Mouse (Mus musculus): ENCODE results near the gene Pxt1. TPM values are rescaled to one million over a fixed set of nuclear protein-coding genes. Genes with fewer than 3 reads are reported as not detected.

Gene Pxt1
- total RNA-seq, 2 experiments from 2014 or later, result not detected

- peak in 1 of 2 experiments; percentile 27 for DNase-seq
- intact Hi-C loops (cut with DNase I), result no loop called here
These were observed 22.6 kb downstream of the Pxt1 start for GRCm38 (mm10) chr17:28921086-28921485.

DNA sequence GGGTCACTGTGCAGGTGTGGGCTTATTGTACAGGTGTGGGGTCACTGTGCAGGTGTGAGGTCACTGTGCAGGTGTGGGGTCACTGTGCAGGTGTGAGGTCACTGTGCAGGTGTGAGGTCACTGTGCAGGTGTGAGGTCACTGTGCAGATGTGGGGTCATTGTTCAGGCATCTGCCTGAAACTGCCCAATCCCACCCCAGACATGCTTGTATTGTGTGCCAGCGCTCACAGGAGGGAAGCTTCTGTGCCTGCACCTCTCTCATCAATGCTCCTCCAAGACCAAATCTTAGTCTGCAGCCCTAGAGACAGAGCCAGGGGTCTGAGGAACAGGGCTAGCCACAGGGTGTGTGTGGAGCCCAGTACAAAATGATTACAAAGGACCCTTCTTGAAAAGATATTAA, 27.1 kb downstream of the Pxt1 start:
- no peak for DNase-seq
- intact Hi-C loops (cut with DNase I), result no loop called here

- DNase-seq, result no peak
- intact Hi-C loops (cut with DNase I), result no loop called here
These were observed 28.5 kb downstream of the Pxt1 start, which contains the start of gene 4930539E08Rik for GRCm38 (mm10) chr17:28915060-28915628. Gene 4930539E08Rik (minus strand): TSS chr17:28915324.

GRCm38 (mm10) chr17:28913940-28914339, 29.7 kb downstream of the Pxt1 start:
- intact Hi-C loops (cut with DNase I), result no loop called here

GRCm38 (mm10) chr17:28913200-28913599, 30.4 kb downstream of the Pxt1 start:
- DNase-seq, result peak; percentile 57 to 61
- intact Hi-C loops (cut with DNase I), result no loop called here

More at GRCm38 (mm10) chr17:28913940-28914339, 29.7 kb downstream of the Pxt1 start:
- DNase-seq, result no peak

- no peak for DNase-seq
- intact Hi-C loops (cut with DNase I), result no loop called here
These were observed 33.5 kb downstream of the Pxt1 start for GRCm38 (mm10) chr17:28910139-28910538.

DNA sequence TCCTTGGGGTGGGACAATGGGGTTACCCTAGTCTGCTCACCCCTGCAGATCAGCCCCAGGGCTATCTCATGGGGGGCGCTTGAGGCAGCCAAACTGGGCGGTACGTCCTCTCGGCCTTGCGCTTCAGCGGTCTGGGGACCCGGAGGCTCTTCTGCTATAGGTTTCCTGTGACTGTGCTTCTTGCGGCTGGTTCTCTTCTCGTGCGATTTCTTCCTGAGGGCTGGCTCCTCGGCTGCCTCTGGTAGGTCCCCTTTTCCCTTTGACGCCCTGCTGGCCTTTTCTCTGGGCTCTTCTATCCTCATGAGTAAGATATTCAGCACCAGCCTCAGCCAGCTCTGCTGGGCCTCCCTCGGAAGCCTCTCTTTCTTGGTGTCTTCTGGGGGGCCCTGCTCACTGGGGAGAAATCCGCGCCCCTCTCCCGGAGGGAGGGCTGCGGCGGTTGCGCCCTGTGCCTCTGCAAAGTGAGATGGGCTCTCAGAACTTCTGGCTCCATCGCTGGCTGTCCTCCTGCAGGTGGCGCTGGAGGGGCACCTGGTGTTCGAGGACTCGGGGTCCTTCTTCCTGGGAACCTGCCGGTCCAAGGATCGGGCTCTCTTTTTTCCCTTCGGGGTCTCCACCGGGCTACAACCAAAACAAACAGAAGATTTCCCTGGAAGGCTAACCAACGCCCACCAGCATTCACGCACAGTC, 34.2 kb downstream of the Pxt1 start:
- intact Hi-C loops (cut with DNase I), result no loop called here
- peak; percentile 59 to 75 for DNase-seq

DNA sequence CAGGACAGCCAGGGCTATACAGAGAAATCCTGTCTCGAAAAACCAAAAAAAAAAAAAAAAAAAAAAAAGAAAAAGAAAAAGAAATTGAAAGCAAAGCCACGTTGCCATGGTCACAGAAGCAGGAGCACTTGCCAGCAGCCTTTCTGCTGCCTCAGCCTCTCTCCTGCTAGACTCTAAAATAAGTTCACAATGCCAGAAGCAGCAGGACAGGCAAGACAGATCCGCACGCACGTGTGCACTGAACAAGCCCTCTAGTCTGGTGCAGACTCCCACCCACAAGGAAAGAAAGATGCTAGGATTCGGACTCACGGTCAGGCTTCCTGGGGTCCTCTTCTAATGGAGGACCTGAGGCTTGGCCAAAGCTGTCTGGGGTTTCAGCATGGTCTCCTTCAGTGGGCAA, 35.7 kb downstream of the Pxt1 start:
- no peak for DNase-seq
- intact Hi-C loops (cut with DNase I), result no loop called here

- DNase-seq, result no peak
- intact Hi-C loops (cut with DNase I), result loop anchor here (2.0 kb wide), 1 partner anchor 21 kb away; no protein-coding TSS in a partner anchor
These were observed 38.2 kb downstream of the Pxt1 start for GRCm38 (mm10) chr17:28905377-28905916.

DNA sequence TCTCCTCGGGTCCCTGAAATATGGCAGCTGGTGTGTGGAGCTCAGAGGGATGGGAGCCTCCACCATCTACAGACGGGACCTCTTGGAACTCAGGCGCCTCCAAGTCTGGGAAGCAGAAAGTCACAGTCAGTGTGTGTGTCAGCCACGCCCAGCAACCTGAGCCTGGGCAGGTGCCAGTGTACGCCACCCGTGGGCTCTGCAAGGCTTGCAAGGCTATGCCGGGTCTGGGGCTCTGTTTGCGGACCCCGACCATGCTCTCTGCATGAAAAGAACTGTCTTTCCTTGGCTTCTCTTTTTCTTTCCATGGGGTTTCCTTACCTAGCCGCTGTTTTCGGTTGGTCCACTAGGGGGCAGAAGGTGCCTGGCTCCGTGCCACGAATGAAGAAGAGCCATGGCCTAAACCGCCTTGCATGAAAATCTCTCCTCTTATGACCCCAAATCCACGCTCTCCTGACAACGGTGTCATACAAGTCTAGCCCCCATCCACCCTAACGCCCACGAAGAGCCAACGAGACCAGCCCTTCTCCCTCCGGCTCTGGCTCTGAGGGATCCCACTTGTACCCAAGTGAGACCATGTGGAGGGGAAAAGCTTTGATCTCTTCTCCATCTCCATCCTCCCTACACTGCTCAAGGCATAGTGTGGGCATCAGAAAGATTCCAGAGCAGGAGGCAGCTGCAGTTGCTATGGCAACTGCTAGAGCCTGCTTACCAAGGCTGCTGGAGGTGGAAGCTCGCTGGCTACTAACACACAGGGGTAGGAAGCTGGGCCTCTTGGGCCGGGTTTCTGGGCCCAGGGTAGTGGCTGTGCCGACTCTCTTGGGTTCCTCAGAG, 38.9 kb downstream of the Pxt1 start:
- DNase-seq, result peak; percentile 65 to 86
- intact Hi-C loops (cut with DNase I), result loop anchor here (2.0 kb wide), 1 partner anchor 22 kb away; no protein-coding TSS in a partner anchor

DNA sequence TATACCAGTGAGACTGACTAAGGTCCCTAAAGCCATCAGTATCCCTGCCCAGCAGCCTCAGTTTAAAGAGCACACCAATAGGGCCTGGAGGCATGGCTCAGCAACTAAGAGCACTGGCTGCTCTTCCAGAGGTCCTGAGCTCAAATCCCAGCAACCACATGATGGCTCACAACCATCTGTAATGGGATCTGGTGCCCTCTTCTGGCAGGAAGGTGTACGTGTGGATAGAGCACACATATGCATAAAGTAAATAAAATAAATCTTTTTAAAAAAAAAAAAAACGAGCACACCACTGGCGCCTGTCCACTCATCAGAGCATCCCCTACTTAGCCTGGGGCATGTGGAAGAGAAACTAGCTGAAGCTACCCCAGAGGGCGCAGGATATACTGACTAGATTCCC, 42.1 kb downstream of the Pxt1 start:
- intact Hi-C loops (cut with DNase I), result no loop called here
- DNase-seq, result no peak

DNA sequence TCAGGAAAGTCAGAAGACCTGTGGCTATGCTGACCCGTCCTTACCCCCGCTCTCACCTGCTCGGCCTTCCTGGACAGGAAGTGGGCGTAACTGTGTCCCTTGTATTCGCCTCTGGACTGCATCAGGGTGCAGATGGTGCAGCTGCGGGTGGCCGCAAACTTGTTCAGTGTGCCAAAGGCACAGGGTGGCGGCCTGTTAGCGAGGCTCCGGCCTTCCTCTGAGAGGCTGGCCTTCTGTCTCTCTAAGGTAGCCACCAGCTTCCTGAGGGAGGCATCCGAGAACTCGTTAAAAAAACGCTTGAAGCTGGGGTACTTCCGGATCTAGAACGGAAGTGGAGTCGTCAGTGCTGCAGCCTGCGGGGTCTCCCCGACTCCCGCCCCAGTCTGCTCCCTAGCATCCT, 44.2 kb downstream of the Pxt1 start:
- no peak for DNase-seq

GRCm38 (mm10) chr17:28898249-28898648, 45.4 kb downstream of the Pxt1 start:
- no peak for DNase-seq
- intact Hi-C loops (cut with DNase I), result no loop called here

More for the DNA sequence above, 44.2 kb downstream of the Pxt1 start:
- intact Hi-C loops (cut with DNase I), result no loop called here

GRCm38 (mm10) chr17:28897817-28898216, 45.8 kb downstream of the Pxt1 start:
- intact Hi-C loops (cut with DNase I), result no loop called here
- no peak for DNase-seq

- intact Hi-C loops (cut with DNase I), result no loop called here
These were observed 47.4 kb downstream of the Pxt1 start for GRCm38 (mm10) chr17:28896095-28896780.

GRCm38 (mm10) chr17:28895217-28895875, 48.3 kb downstream of the Pxt1 start:
- intact Hi-C loops (cut with DNase I), result no loop called here
- no peak for DNase-seq

More at GRCm38 (mm10) chr17:28896095-28896780, 47.4 kb downstream of the Pxt1 start:
- no peak for DNase-seq

GRCm38 (mm10) chr17:28894050-28894767, 49.4 kb downstream of the Pxt1 start:
- intact Hi-C loops (cut with DNase I), result no loop called here
- no peak for DNase-seq

DNA sequence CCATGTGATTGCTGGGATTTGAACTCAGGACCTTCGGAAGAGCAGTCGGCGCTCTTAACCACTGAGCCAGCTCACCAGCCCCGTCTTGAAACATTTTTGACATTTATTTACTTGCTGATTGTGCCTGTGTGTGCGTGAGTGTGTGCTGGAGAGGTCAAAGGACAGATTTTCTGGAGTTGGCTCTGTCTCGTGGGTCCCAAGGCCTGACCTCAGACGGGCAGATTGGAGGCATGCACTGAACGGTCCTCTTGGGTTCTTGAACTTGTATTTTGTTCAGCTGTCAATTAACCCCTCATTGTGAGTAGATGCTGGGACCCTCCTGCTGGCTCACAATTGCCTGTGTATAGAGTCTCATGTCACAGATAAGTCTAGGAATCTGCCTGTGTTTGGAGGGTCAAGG, 57.4 kb downstream of the Pxt1 start:
- intact Hi-C loops (cut with DNase I), result no loop called here

DNA sequence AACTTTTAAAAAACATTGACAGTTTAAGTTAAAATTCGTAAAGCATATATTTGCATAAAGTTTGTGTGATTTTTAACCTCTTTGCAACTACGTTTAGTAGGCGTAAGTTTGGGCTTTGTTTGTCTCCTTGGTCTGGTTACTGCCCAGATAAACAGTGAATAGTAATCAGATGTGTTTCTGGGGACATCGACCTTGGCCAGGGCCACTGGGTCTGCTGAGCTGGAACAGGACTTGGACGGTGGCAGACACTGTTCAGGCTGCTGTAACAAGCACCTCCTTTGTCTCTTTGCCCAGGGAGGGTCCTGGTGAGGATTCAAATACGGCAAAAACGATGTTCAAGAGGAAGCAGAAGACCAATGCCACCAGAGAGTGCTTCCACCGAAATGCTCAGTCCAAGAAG, 58.4 kb downstream of the Pxt1 start:
- DNase-seq, result no peak
- intact Hi-C loops (cut with DNase I), result no loop called here

More for the DNA sequence above, 57.4 kb downstream of the Pxt1 start:
- no peak for DNase-seq
